Mouse (Mus musculus) spleen, adult 2 months (tissue): ENCODE data around the gene Plekhg6.

ENCODE experiments used
- CTCF ChIP-seq: fragments of 200-500 bp; IDR thresholded peaks from 2 replicates; pipeline ENCODE4 v1.5.1; 2011; ENCODE audit warnings: mild to moderate bottlenecking, inconsistent platforms; ENCODE audit not compliant: insufficient read depth, insufficient read length, insufficient replicate concordance; ENCODE audit errors: extremely low read depth
- POLR2A ChIP-seq: fragments of 200-500 bp; IDR thresholded peaks from 2 replicates; pipeline ENCODE4 v1.6.1; 2011; ENCODE audit warnings: low read depth, low read length, inconsistent platforms

DNA sequence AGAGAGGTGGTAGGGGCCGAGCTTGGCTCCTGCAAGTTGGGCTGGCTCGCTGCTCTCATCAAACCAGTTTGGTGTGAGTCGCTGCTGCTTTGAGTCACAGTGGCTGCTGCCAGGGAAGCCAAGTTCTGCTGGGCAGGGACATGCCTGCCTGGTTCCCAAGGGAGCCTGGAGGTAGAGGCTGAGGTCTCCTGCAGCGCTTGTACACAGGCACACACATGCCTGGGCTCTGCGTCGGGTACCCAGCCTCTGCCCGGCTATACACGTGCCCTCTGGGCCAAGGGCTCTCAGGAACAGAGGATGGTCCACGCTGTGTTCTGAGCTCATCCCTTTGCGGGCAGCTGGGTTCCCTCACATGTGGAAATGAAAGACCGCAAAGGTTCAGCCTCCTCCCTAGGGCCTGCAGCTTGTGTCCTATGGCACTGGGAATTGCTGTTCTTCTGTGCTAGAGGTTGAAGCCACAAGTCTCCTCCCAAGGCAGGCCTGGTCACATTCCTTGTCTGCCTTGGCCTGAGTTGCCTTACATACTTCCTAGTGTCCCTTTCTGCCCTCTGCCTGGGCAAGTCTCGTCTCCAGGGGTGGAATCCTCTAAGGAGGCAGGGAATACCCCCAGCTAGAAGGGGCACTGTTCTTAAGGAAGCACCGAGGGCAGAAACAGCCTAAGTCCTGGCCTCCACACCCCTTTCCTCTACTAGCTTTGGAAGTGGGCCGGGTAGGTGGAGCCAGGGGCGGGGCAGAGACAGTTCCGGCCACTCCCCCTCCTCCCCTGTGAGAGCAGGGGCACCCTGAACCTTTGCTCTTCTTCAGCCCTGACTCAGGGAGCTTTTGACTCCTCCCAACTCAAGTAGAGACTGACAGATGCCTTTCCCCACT, 2.8 kb downstream of the Plekhg6 start:
- TF ChIP-seq CTCF = no peak
- TF ChIP-seq POLR2A = no peak
